Mouse (Mus musculus) erythroblast, embryonic 14.5 days (primary cell): ENCODE measurements around the gene Napepld.

ENCODE experiments used
- GATA1 ChIP-seq: IDR thresholded peaks from 2 replicates; pipeline ENCODE4 v1.6.1; 2012; ENCODE audit warnings: low read length, inconsistent platforms, mixed read lengths
- TAL1 ChIP-seq: IDR thresholded peaks from 3 replicates; pipeline ENCODE4 v1.6.1; 2012; ENCODE audit warnings: low read length, inconsistent platforms, mixed read lengths

- no peak for TF ChIP-seq GATA1
- TF ChIP-seq TAL1, result no peak
Measured at GRCm38 (mm10) chr5:21673742-21674141, 27.5 kb downstream of the Napepld start.
